Mouse (Mus musculus) E14TG2a.4 (cell line): ENCODE measurements around the gene Tex2.

Experiments
- H3K27me3 ChIP-seq: 2 replicates; pipeline ENCODE4 v1.6.1; 2014; ENCODE audit warnings: low read length, control low read depth; ENCODE audit not compliant: insufficient read depth
- H3K36me3 ChIP-seq: 2 replicates; pipeline ENCODE4 v1.6.1; 2014; ENCODE audit warnings: low read length, control low read depth; ENCODE audit not compliant: insufficient read depth
- H3K4me1 ChIP-seq: replicated peaks from 2 replicates; pipeline ENCODE4 v1.6.1; 2014; ENCODE audit warnings: low read depth, low read length, control low read depth
- H3K4me3 ChIP-seq: replicated peaks from 2 replicates; pipeline ENCODE4 v1.5.1; 2014; ENCODE audit warnings: mild to moderate bottlenecking, low read length
- H3K9me3 ChIP-seq: 2 replicates; pipeline ENCODE4 v1.6.1; 2014; ENCODE audit warnings: low read length, control low read depth
- CTCF ChIP-seq: conservative IDR thresholded peaks from 2 replicates; pipeline ENCODE4 v1.5.1; 2014; ENCODE audit warnings: low read length
- NANOG ChIP-seq: IDR thresholded peaks from 2 replicates; pipeline ENCODE4 v1.6.1; 2014; ENCODE audit warnings: borderline replicate concordance, low read length, mixed read lengths
- POU5F1 ChIP-seq: IDR thresholded peaks from 2 replicates; pipeline ENCODE4 v1.6.1; 2014; ENCODE audit warnings: low read length, borderline replicate concordance

The Tex2 gene

GRCm38 (mm10) chr11:106529786-106530185 is 83.4 kb downstream of the Tex2 start:
- H3K9me3 ChIP-seq = no peaks in the 10 kb centered on the region
- no peaks in the 10 kb centered on the region for H3K27me3 ChIP-seq
- TF ChIP-seq POU5F1 = no peak
- TF ChIP-seq NANOG = no peak
- no peak for TF ChIP-seq CTCF
- peaks cover 60% of the 10 kb centered on the region for H3K36me3 ChIP-seq
- peaks cover 22% of the 10 kb centered on the region for H3K4me1 ChIP-seq
- no peak overlapping the region for H3K4me3 ChIP-seq

GRCm38 (mm10) chr11:106529113-106529512 is 84.1 kb downstream of the Tex2 start:
- TF ChIP-seq NANOG (no peak), POU5F1 (no peak), CTCF (no peak)
- H3K27me3 ChIP-seq = no peaks in the 10 kb centered on the region
- H3K9me3 ChIP-seq = no peaks in the 10 kb centered on the region
- H3K36me3 ChIP-seq = peaks cover 60% of the 10 kb centered on the region
- H3K4me1 ChIP-seq = peaks cover 28% of the 10 kb centered on the region
- H3K4me3 ChIP-seq = no peak overlapping the region

- Histone ChIP-seq H3K4me3 (no peak overlapping the region), H3K27me3 (no peaks in the 10 kb centered on the region), H3K4me1 (peaks cover 34% of the 10 kb centered on the region), H3K9me3 (no peaks in the 10 kb centered on the region), H3K36me3 (peaks cover 50% of the 10 kb centered on the region)
- TF ChIP-seq POU5F1 (no peak), NANOG (no peak), CTCF (no peak)
These were observed 85.3 kb downstream of the Tex2 start for GRCm38 (mm10) chr11:106527926-106528325.

GRCm38 (mm10) chr11:106527147-106527821 is 85.9 kb downstream of the Tex2 start:
- H3K9me3 ChIP-seq = no peaks in the 10 kb centered on the region
- peaks cover 37% of the 10 kb centered on the region for H3K4me1 ChIP-seq
- no peaks in the 10 kb centered on the region for H3K27me3 ChIP-seq
- H3K4me3 ChIP-seq = no peak overlapping the region
- TF ChIP-seq NANOG (no peak), CTCF (no peak), POU5F1 (no peak)
- H3K36me3 ChIP-seq = peaks cover 44% of the 10 kb centered on the region

- H3K4me1 ChIP-seq = peaks cover 65% of the 10 kb centered on the region
- no peak overlapping the region for H3K4me3 ChIP-seq
- TF ChIP-seq NANOG (no peak), POU5F1 (no peak), CTCF (no peak)
- no peaks in the 10 kb centered on the region for H3K27me3 ChIP-seq
- peaks cover 32% of the 10 kb centered on the region for H3K36me3 ChIP-seq
- no peaks in the 10 kb centered on the region for H3K9me3 ChIP-seq
These were observed 90.7 kb downstream of the Tex2 start for GRCm38 (mm10) chr11:106522538-106522937.

GRCm38 (mm10) chr11:106521612-106522011 is 91.6 kb downstream of the Tex2 start:
- peaks cover 23% of the 10 kb centered on the region for H3K36me3 ChIP-seq

GRCm38 (mm10) chr11:106520404-106520803 is 92.8 kb downstream of the Tex2 start:
- Histone ChIP-seq H3K9me3 (no peaks in the 10 kb centered on the region), H3K4me1 (peaks cover 74% of the 10 kb centered on the region), H3K4me3 (no peak overlapping the region; the same call in 1 of the 2 replicates), H3K27me3 (no peaks in the 10 kb centered on the region), H3K36me3 (peaks cover 18% of the 10 kb centered on the region)
- no peak for TF ChIP-seq NANOG
- no peak for TF ChIP-seq CTCF
- TF ChIP-seq POU5F1 = no peak

More at GRCm38 (mm10) chr11:106521612-106522011, 91.6 kb downstream of the Tex2 start:
- Histone ChIP-seq H3K9me3 (no peaks in the 10 kb centered on the region), H3K4me3 (no peak overlapping the region), H3K4me1 (peaks cover 65% of the 10 kb centered on the region), H3K27me3 (no peaks in the 10 kb centered on the region)
- TF ChIP-seq POU5F1 = no peak
- no peak for TF ChIP-seq NANOG
- no peak for TF ChIP-seq CTCF

GRCm38 (mm10) chr11:106519519-106519918 is 93.7 kb downstream of the Tex2 start:
- Histone ChIP-seq H3K4me1 (peaks cover 72% of the 10 kb centered on the region), H3K36me3 (peaks cover 18% of the 10 kb centered on the region), H3K9me3 (no peaks in the 10 kb centered on the region), H3K27me3 (no peaks in the 10 kb centered on the region), H3K4me3 (no peak overlapping the region)
- TF ChIP-seq NANOG (no peak), POU5F1 (no peak), CTCF (no peak)

- Histone ChIP-seq H3K9me3 (no peaks in the 10 kb centered on the region), H3K27me3 (no peaks in the 10 kb centered on the region), H3K4me1 (peaks cover 72% of the 10 kb centered on the region), H3K4me3 (no peak overlapping the region), H3K36me3 (peaks cover 23% of the 10 kb centered on the region)
- no peak for TF ChIP-seq CTCF
- TF ChIP-seq POU5F1 = no peak
- TF ChIP-seq NANOG = no peak
These were observed 94.8 kb downstream of the Tex2 start for GRCm38 (mm10) chr11:106518391-106518790.
